Mouse (Mus musculus): ENCODE measurements around the gene 1700025F22Rik.
"Not testable (repeated sequence)": the region's sequence is repeated elsewhere in the genome, so short reads cannot be mapped to it uniquely, and the experiment has no call there.

Gene 1700025F22Rik

DNA sequence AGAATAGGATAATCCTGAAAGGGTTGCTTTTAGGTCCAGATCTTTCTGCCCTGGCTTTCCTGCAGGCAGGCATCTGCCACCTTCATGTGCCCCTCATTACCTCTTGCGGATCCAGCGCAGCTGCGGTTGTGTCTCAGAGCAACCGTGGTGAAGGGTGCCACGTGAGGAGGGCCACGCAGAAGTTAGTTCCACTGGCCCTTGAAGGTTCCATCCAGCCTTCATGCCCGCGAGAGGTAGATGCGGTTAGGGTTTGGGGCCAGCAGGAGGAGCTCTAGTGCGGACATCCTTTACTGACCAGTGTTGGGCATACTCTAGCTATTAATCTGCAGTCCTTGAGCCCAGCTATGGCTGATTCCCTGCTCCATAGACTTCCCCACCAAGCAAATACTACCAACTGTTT is at the start of gene 1700025F22Rik:
Gene 1700025F22Rik, minus strand, starts transcription at position 149 of the 400 bp plus-strand sequence.
- ATAC-seq (ENCODE audit: low TSS enrichment): no peak

DNA sequence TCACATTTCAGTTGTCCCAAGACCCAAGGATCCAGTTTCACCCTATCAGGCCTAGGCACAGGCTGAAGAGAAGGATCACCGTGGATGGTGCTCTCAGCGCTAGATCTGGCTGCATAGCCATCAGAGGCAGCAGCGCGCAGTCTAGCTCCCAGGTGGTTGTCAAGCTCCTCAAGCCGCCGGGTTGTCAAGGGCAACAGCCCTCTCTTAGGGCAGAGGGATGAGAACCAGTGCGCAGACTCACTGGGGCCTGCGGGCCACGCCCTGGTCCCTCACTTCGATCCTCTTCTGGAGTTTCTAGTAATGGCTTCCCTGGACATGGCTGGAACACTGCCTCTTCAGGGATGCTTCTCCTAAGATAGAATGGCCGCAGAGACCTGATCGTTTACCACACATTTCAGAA is 31.4 kb upstream of the 1700025F22Rik start, which contains the start of gene Ms4a13:
Gene Ms4a13, minus strand, starts transcription at position 192 of the 400 bp plus-strand sequence.
- no peak for ATAC-seq (ENCODE audit: low TSS enrichment)

DNA sequence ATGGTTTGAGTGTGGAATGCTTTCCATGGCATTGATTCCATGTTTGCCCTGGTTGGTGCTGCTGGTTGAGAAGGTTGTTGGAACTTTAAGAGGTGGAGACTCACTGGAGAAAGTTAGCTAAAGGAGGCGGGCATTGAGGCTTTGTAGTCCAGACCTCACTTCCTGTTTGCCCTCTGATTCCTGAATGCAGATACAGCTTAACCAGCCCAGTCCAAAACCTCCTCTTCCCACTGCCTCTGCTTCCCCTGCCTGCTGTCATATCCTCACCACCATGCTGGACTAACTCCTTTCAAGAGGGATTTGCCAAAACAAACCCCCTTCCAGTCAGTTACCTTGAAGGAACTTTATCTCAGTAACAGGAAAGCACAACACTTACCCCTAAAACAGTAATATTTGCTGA is 27.4 kb upstream of the 1700025F22Rik start:
- ATAC-seq (ENCODE audit: low TSS enrichment): no peak

DNA sequence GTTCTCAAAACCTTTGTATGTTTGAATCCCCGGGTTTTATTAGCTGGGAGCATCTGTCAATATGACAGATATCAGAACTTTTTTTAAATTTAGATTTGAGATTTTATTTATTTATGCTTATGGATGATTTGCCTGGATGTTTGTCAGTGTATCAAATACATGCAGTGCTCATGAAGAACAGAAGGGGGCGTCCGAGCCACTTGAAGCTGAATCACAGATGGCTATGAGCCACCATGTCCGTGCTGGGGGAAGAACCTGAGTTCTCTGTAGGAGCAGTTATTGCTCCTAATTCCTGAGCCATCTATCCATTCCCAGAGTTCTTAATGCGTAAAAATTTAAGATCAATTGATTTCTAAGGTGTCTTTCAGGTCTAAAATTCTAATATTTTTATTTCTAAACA is 19.0 kb upstream of the 1700025F22Rik start:
- no peak for ATAC-seq (ENCODE audit: low TSS enrichment)

DNA sequence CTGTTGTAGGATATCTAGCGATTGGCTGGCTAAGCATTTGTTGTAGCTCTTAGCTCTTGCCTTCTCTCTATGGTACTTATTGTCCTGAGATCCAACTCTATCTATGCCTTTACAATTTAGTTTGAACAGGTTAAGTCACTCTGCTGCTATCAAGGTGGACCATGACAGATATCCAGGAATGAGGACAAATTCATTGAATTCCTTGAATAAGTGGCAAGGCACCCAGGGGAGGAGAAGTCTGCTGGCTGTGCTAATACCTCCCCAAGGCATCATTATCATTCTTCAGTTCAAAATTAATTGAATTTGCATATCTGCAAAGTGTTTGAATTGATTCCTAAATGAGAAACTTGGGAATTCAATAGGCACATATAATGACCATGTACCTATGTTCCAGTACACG is 12.3 kb upstream of the 1700025F22Rik start:
- ATAC-seq (ENCODE audit: low TSS enrichment): no peak

DNA sequence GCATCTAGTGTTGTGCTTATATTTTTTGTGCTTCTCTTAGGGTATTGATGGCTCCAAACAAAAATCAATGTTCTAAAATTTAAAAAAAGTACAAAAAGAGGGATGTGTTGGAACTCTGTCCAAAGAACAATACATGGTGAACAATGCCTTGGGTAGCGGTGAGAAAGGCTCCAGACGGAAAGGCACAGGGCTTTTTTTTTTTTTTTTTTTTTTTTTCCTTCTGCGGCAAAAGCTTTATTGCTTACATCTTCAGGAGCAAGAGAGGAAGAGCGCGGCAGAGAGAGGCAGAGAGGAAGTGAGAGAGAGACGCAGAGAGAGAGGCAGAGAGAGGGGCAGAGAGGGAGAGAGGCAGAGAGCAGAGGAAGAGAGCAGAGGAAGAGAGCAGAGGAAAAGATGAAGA is 7.2 kb downstream of the 1700025F22Rik start:
- not testable (repeated sequence) for ATAC-seq (ENCODE audit: low TSS enrichment)

DNA sequence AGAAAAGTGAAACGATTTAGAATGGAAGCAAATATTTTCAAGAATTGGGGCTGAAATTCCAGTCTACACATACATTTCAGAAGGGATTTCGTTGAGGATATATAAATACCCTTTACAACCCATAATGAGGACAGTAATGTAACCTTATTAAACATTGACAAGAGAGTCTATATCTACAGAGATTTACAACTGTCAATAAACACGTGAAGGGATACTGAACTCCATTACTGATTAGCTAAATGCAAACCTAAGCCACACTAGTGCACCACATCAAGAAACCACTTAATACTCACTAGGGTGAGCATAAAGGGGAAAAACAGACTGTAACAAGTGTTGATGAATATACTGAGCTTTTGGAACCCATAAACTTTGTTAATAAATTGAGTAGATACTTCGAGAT is 29.8 kb downstream of the 1700025F22Rik start:
- ATAC-seq (ENCODE audit: low TSS enrichment): no peak

DNA sequence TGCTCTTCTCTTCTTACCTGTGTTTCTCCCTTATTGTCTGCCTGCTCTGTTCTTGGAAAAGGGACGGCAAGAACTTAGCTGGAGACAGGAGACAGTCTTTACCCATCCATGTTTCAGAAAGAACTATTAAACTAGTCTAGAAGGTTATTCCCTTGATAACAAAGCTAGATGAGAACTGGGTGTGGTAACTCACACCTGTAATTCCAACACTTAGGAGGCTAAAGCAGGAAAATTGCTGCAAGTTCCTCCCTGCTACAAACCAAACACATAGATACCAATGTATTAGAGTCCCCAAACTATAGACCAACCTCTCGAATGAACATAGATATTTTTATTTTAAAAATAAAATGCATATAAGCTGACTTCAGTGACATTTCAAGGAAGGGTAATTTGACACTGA is 30.3 kb downstream of the 1700025F22Rik start:
- no peak for ATAC-seq (ENCODE audit: low TSS enrichment)

DNA sequence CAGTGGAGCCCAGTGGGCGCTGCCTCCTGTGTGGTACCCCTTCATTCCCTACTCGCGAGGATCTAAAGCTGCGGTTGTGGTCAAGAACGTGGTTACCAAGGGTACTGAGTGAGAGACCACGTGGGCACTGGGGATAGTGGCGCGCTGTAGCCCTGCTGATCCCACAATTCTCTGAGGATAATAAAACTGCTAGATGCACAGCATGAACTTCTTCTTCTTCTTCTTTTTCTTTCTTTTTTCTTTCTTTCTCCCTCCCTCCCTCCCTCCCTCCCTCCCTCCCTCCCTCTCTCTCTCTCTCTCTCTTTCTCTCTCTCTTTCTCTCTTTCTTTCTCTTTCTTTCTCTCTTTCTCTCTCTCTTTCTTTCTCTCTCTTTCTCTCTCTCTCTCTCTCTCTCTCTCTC is 34.3 kb downstream of the 1700025F22Rik start, which contains the start of gene 1700017D01Rik:
Gene 1700017D01Rik, minus strand, starts transcription at position 101 of the 400 bp plus-strand sequence.
- not testable (repeated sequence) for ATAC-seq (ENCODE audit: low TSS enrichment)

DNA sequence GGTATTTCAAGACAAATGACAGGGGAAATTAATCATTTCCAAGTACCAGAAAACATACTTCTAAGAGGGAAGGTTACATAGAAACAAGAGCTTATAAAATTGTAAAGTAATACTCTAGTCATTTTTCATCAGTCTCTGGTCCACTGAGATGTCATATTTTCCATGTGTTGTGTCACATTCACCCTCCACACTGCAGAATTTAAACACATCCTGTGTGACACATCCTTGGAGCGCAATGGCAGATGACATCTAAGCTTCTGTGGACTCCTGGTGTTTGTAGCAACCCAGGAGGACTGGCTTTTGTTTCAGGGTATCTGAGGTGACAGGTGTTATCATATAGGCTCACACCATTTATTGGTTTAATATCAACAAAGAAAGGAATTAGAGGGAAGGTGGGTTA is 35.4 kb downstream of the 1700025F22Rik start:
- ATAC-seq (ENCODE audit: low TSS enrichment): no peak

DNA sequence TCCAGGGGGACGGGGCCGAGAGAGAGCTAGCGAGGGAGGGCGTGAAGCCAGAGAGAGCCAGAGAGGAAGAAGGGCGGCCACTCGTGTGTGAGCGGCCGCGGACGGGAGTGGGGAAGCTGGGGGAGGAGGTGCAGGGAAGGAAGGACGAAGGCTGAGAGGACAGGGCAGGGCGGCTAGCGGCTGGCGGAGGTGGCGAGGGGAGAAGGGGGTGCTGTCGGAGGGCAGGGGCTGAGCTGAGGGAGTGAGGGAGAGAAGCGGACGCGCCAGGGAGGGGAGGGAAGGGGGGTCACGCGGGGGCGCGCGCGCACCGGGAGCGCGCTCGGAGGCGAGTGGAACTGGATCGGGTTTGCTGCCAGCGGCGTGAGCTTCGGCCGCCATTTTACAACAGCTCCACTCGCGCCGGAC is 44.1 kb downstream of the 1700025F22Rik start:
- peak; percentile 92 for ATAC-seq (ENCODE audit: low TSS enrichment)

DNA sequence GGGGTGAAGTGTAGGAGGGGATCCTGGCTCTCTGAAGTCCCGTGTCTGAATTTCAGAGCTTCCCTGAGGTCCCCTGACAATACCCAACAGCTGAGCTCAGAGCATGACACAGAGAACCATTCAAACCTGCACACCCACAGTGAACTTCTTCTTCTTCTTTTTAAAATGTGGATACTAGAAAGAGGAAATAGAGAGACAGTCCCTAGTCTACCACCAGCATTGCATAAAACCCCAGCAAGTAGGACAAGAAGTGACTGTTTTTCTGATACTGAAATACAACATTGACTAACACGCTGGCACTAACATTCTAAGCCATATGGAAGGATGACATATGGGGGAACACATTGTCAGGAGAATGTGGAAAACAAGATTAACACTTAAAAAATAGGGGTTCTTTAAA is 45.8 kb downstream of the 1700025F22Rik start:
- ATAC-seq (ENCODE audit: low TSS enrichment): peak; percentile 87

DNA sequence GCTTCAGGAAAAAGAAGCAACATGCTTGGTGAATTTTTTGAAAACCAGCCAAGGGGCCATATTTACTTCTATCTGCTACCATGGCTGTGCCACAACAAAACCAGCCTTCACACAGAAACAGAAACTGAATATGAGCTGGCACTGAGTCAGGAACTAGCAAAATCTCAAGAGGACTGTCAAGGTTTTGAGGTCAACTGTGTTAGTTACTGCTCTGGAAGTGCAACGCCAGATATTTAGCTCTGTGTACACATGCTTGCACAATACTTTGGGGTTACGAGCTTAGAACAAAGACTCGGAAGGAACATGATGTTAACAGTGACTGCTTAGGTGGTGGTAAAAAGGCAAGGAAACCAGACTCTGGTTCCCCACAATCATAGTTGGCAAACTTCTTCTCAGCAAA is 57.4 kb downstream of the 1700025F22Rik start:
- no peak for ATAC-seq (ENCODE audit: low TSS enrichment)

DNA sequence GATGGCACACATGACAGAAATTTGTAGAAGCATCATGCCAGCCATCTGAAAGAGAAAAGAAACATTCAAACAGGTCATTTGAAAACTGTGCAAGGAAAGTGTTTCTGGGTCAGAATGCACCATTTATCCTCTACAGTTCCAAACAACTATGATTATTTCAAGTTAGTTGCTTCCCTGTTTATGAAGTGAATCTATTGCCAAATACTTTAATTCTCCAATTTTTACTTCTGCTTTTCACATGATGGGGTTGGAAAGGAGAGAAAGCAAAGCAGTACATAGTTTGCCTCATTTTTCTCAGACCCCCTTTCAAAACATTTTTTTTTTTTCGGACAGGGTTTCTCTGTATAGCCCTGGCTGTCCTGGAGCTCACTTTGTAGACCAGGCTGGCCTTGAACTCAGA is 63.2 kb downstream of the 1700025F22Rik start:
- no peak for ATAC-seq (ENCODE audit: low TSS enrichment)

DNA sequence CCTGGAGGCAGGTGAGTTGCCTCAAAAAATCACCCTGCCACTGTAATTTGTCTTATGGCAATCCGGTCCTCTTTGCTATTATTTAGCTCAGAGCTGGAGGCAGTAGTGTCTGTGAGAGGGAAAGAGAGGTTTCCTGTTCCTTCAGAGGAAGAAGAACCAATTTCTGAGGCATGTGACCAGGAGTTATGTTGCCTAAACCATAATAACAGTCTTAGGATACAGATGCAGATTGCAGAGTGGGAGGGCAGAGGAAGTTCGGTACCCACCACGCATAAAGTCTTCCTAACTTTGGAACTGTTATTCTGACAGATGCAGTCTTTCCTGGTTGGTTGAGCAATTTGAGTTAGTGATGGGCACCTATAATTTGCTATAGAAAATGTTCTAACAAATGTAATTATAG is 66.7 kb downstream of the 1700025F22Rik start:
- ATAC-seq (ENCODE audit: low TSS enrichment): no peak

DNA sequence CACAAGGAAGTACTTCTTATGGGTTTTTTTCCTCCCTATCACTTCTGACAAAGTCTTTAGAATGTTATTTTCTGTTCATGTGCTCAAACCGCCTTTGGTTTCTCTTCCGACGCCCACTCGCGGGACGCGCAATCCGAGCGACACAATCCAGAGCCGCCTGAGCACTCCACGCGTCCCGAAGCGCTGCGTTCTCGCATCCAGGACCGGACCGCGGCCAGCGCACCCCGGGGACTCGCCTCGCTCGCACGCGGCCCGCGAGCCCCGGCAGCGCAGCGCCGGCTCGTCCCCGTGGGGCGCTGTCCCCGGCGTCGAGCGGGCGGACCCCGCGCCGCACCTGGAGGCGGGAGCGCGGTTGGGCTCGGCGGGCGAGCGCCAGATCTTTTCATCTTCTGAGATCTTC is 73.0 kb downstream of the 1700025F22Rik start:
- peak; percentile 79 for ATAC-seq (ENCODE audit: low TSS enrichment)
